Mouse (Mus musculus) ES-Bruce4 (cell line): ENCODE data around the gene Zfp704.

ENCODE experiments used
- CTCF ChIP-seq: IDR thresholded peaks from one replicate; pipeline ENCODE4 v1.8.1; 2011; ENCODE audit warnings: low read depth, low read length
- EP300 ChIP-seq: IDR thresholded peaks from 2 replicates; pipeline ENCODE4 v1.6.1; 2011; ENCODE audit warnings: low read depth, low read length; ENCODE audit not compliant: insufficient read depth
- POLR2A ChIP-seq: IDR thresholded peaks from one replicate; pipeline ENCODE4 v1.8.1; 2011; ENCODE audit warnings: low read length; ENCODE audit not compliant: insufficient read depth

GRCm38 (mm10) chr3:9491766-9492283, 118.1 kb downstream of the Zfp704 start:
- no peak for TF ChIP-seq CTCF
- no peak for TF ChIP-seq EP300
- TF ChIP-seq POLR2A = no peak
